Mouse (Mus musculus): ENCODE measurements around the gene Eif2b1. TPM values are rescaled to one million over a fixed set of nuclear protein-coding genes. Genes with fewer than 3 reads are reported as not detected.
A peak's percentile ranks its signal among the peaks of the same experiment; 100 is the strongest.
"Not testable (repeated sequence)": the region's sequence is repeated elsewhere in the genome, so short reads cannot be mapped to it uniquely, and the experiment has no call there.

Gene Eif2b1
- polyA plus RNA-seq, 1 experiment from 2014 or later = 69.5 TPM

DNA sequence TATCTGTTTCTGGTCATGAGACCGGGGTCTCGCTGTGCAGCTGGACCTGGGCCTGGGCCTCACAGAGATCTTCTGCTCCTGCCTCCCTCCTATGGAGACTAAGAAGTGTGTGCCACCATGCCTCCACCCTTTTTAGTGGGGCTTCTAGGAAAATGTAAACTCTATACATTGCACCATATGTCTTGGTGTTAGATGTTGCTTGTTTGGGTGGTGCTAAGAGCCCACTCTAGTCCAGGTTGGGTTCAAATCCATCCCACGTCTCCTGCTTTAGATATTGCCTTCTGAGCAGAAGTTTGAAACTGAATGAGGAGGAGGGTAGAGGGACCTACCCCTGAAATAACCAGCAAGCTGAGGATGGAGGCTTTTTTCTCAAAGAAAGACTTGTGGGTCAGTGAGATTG is 13.8 kb upstream of the Eif2b1 start:
- Histone ChIP-seq H3K4me3 (no peak overlapping the region), H3K9me3 (replicated peaks) (no peaks in the 10 kb centered on the region), H3K36me3 (peaks cover 82% of the 10 kb centered on the region), H3K4me2 (replicated peaks) (no peak overlapping the region), H3K4me1 (no peaks in the 10 kb centered on the region), H3K9ac (no peak overlapping the region), H3K27ac (no peak overlapping the region), H3K27me3 (no peaks in the 10 kb centered on the region)
- ATAC-seq (ENCODE audit: low FRiP score) = no peak
- WGBS = 94% methylated on average over 3 of the region's 3 CpGs

- H3K27me3 ChIP-seq = no peaks in the 10 kb centered on the region
- no peak overlapping the region for H3K4me3 ChIP-seq
- WGBS = 93% methylated on average over 5 of the region's 5 CpGs
- no peak overlapping the region for H3K4me2 ChIP-seq (replicated peaks)
- peaks cover 45% of the 10 kb centered on the region for H3K36me3 ChIP-seq
- H3K9me3 ChIP-seq (replicated peaks) = no peaks in the 10 kb centered on the region
- H3K27ac ChIP-seq = no peak overlapping the region
- H3K9ac ChIP-seq = no peak overlapping the region
- ATAC-seq (ENCODE audit: low FRiP score) = no peak
- H3K4me1 ChIP-seq = peaks cover 19% of the 10 kb centered on the region
Observed at GRCm38 (mm10) chr5:124582515-124582914, 3.6 kb upstream of the Eif2b1 start.

DNA sequence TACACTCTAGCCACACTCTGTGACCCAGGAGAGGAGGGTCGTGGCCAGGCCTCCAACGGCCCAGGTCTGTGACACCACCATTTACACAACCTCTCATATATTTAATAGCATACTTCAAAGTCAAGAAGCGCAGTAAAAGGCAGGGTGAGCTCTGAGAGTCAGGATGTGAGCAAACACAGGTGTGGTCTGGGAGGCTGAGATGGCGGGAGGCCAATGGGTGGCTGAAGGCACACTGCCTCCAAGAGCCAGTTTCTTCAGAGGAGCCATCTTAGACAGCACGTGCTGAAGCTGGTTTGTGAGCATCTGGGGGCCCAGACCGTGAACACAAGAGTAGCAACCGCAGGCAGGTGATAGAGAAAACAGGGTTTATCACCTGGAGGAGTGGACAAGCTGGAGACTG is 3.5 kb downstream of the Eif2b1 start:
- Histone ChIP-seq H3K4me2 (replicated peaks) (no peak overlapping the region), H3K4me3 (no peak overlapping the region), H3K9me3 (replicated peaks) (no peaks in the 10 kb centered on the region), H3K36me3 (peaks cover 65% of the 10 kb centered on the region), H3K4me1 (peaks cover 17% of the 10 kb centered on the region), H3K9ac (no peak overlapping the region), H3K27me3 (no peaks in the 10 kb centered on the region), H3K27ac (no peak overlapping the region)
- no peak for ATAC-seq (ENCODE audit: low FRiP score)
- WGBS = 96% methylated on average over 7 of the region's 7 CpGs

DNA sequence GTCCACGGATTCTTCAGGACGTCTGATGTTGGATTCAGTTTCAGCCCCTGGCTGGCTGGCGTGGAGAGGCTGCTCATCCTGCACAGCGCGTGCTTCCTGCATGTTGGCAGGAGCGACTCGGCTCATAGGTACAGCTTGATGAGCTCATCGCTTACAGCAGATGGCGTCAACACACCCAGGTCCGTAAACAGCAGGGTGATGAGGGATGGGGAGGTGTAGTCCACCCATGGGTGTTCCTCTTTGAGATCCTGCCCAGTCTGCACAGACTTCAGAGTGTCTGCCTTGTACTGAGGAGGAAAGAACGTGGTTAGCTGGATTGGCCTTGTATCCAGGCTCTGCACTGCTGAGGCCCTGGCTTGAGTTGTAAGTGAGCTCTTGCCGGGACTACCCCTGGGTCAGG is 7.9 kb downstream of the Eif2b1 start:
- Histone ChIP-seq H3K36me3 (peaks cover 97% of the 10 kb centered on the region), H3K27me3 (no peaks in the 10 kb centered on the region), H3K27ac (no peak overlapping the region), H3K9me3 (replicated peaks) (no peaks in the 10 kb centered on the region), H3K4me2 (replicated peaks) (no peak overlapping the region), H3K4me1 (no peaks in the 10 kb centered on the region), H3K4me3 (no peak overlapping the region), H3K9ac (no peak overlapping the region)
- ATAC-seq (ENCODE audit: low FRiP score) = no peak
- 89% methylated on average over 12 of the region's 12 CpGs for WGBS

- Histone ChIP-seq H3K4me2 (replicated peaks) (no peak overlapping the region), H3K4me3 (no peak overlapping the region), H3K27me3 (no peaks in the 10 kb centered on the region), H3K36me3 (peaks cover 58% of the 10 kb centered on the region), H3K4me1 (peaks cover 14% of the 10 kb centered on the region), H3K9ac (no peak overlapping the region), H3K27ac (no peak overlapping the region), H3K9me3 (replicated peaks) (no peaks in the 10 kb centered on the region)
- WGBS = 82% methylated on average over 1 of the region's 1 CpGs
- ATAC-seq (ENCODE audit: low FRiP score) = no peak
Observed at GRCm38 (mm10) chr5:124555145-124555544, 23.8 kb downstream of the Eif2b1 start.

DNA sequence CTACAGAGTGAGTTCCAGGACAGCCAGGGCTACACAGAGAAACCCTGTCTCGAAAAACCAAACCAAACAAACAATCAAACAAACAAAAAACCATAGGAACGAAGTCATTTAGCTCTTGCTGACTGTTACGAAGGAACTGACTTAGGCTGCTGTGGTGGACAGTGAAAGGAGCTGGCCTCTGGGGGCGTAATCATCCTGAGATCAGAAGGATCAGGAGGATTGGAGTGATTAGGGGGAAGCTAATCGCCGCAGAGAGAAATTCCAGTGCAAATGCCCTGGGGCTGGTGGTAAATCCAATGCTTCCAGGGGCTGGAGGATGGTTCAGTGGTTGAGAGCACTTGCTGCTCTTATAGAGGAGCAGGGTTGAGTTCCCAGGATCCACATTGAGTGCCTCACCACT is 25.3 kb downstream of the Eif2b1 start:
- WGBS = 79% methylated on average over 6 of the region's 6 CpGs

DNA sequence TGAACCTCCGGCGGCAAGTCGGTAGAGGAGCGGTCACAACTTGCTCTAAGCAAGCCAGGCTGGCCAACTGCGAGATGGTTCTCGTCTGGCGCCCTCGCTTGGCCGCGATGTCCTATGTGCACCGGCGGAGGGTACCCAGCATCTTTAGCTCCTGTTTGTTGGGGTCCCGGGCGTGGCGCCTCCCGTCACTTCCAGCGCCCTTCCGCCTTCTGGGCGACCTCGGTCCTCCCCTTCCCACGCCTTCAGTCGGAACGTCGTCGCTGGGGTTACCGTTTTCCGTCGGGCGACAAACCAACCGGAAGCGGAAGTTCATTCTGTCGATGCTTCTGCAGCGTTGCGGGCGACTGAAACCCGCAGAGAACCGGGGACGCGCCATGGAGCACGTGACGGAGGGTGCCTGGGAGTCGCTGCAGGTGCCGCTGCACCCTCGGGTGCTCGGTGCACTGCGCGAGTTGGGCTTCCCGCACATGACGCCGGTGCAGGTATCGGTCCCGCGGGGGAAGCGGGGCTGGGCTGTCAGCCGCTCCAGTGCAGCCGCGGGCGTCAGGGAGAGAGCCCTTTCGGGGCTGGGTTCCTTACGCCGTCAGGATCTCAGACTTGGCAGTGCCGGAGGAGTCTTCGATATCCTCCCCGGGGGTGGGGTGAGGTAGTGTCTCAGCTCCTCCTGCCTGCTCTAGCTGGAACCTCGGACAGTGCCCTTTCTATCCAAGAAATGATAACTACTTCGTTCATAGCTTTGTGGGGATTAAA is 26.2 kb downstream of the Eif2b1 start, which contains the start of gene Ddx55:
Ddx55 (plus strand) TSS at position 307 of the 750 bp plus-strand sequence.
- peak within 1 kb of the TSS; percentile 89 for H3K4me3 ChIP-seq
- H3K36me3 ChIP-seq = peaks cover 44% of the 10 kb centered on the region
- H3K27me3 ChIP-seq = no peaks in the 10 kb centered on the region
- peak within 1 kb of the TSS; percentile 77 for H3K4me2 ChIP-seq (replicated peaks)
- peak; percentile 92 for ATAC-seq (ENCODE audit: low FRiP score)
- no peaks in the 10 kb centered on the region for H3K9me3 ChIP-seq (replicated peaks)
- H3K4me1 ChIP-seq = peaks cover 14% of the 10 kb centered on the region
- H3K9ac ChIP-seq = peak within 1 kb of the TSS; percentile 79
- peak within 1 kb of the TSS; percentile 85 for H3K27ac ChIP-seq
- under 1% methylated on average over 63 of the region's 66 CpGs for WGBS

More for the DNA sequence above, 25.3 kb downstream of the Eif2b1 start:
- no peaks in the 10 kb centered on the region for H3K27me3 ChIP-seq
- H3K4me2 ChIP-seq (replicated peaks) = peak overlapping the region; percentile 77
- H3K9me3 ChIP-seq (replicated peaks) = no peaks in the 10 kb centered on the region
- peak overlapping the region; percentile 89 for H3K4me3 ChIP-seq
- peaks cover 46% of the 10 kb centered on the region for H3K36me3 ChIP-seq
- no peak overlapping the region for H3K27ac ChIP-seq
- no peak overlapping the region for H3K9ac ChIP-seq
- ATAC-seq (ENCODE audit: low FRiP score) = no peak
- H3K4me1 ChIP-seq = peaks cover 14% of the 10 kb centered on the region

DNA sequence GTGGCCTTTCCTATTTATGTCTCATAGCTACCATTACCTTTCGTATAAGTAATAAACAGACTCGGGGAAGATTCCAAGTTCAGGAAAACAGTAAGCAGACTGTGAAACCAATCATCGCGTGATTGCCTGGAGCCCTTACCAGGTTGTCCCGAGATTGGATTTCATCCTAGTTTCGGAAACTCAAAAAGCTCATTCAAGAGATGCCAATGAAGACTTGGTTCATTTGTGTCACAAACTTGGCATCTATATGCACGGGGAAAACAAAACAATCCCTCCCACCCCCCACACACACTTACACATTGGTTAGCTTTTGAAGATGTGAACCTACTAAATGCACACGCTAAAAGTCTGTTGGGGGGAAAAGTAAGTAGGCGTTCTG is 26.8 kb downstream of the Eif2b1 start:
- Histone ChIP-seq H3K27me3 (no peaks in the 10 kb centered on the region), H3K4me3 (peak overlapping the region; percentile 89), H3K9me3 (replicated peaks) (no peaks in the 10 kb centered on the region), H3K27ac (peak overlapping the region; percentile 85), H3K36me3 (peaks cover 44% of the 10 kb centered on the region), H3K4me1 (peaks cover 14% of the 10 kb centered on the region), H3K4me2 (replicated peaks) (peak overlapping the region; percentile 77), H3K9ac (peak overlapping the region; percentile 79)
- 0 out of 2 replicates have a peak, but pooled peaks have one; percentile 11 for ATAC-seq (ENCODE audit: low FRiP score)
- 11% methylated on average over 9 of the region's 9 CpGs for WGBS

- H3K4me2 ChIP-seq (replicated peaks) = peak overlapping the region; percentile 77
- 0 out of 2 replicates have a peak overlapping the region, but pooled peaks have one; percentile 85 for H3K27ac ChIP-seq
- ATAC-seq (ENCODE audit: low FRiP score); H3K9me3 ChIP-seq (replicated peaks); H3K27me3 ChIP-seq: not testable (repeated sequence)
- H3K4me1 ChIP-seq = peaks cover 14% of the 10 kb centered on the region
- WGBS = 30% methylated on average over 5 of the region's 5 CpGs
- H3K36me3 ChIP-seq = peaks cover 44% of the 10 kb centered on the region
- H3K9ac ChIP-seq = peak overlapping the region; percentile 79; the same call in 1 of the 2 replicates
- H3K4me3 ChIP-seq = peak overlapping the region; percentile 89
Observed at GRCm38 (mm10) chr5:124551349-124552093, 27.4 kb downstream of the Eif2b1 start.

DNA sequence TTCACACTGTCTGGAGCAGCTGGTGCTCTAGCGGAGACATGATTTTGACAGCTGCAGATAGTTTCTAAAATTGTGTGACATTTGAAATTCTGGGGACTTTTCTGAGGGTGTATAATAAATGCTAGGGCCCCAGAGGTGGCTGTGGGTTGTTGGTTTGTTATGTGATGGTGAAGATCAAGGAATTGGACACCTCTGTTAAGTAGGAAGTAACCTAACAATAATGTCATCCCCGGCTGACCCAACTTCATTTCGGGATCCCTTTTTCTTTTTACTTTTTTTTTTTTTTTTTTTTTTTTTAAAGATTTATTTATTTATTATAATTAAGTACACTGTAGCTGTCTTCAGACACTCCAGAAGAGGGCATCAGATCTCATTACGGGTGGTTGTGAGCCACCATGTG is 28.2 kb downstream of the Eif2b1 start:
- H3K27ac ChIP-seq; H3K4me2 ChIP-seq (replicated peaks); H3K9me3 ChIP-seq (replicated peaks); ATAC-seq (ENCODE audit: low FRiP score); H3K27me3 ChIP-seq; H3K4me3 ChIP-seq; H3K9ac ChIP-seq: not testable (repeated sequence)
- H3K4me1 ChIP-seq = peaks cover 14% of the 10 kb centered on the region
- H3K36me3 ChIP-seq = peaks cover 46% of the 10 kb centered on the region
- 83% methylated on average over 4 of the region's 4 CpGs for WGBS

DNA sequence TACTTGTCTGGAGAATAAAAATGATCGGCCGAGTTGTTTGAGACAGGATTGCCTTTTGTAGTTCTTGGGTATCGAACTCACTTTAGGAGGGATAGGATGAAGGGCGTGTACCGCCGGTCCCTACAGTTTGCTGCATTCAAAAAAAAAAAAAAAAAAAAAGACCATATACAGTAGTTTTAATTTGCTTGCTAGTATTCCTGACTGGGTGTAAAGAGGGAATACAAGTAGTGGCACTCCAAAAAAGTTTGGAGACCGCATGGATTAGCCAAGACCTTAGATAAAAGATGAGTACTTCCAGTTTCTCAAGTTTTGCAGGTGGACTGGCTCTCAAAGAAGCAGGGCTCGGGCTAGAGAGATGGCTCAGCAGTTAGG is 37.3 kb downstream of the Eif2b1 start:
- ATAC-seq (ENCODE audit: low FRiP score) = no peak
- peak overlapping the region; percentile 97 for H3K4me3 ChIP-seq
- 0 out of 2 replicates have a peak, but pooled peaks cover 6% of the 10 kb centered on the region for H3K27me3 ChIP-seq
- H3K36me3 ChIP-seq = peaks cover 31% of the 10 kb centered on the region
- H3K27ac ChIP-seq = no peak overlapping the region; the same call in 1 of the 2 replicates
- H3K9me3 ChIP-seq (replicated peaks) = no peaks in the 10 kb centered on the region
- H3K4me2 ChIP-seq (replicated peaks) = peak overlapping the region; percentile 83
- H3K9ac ChIP-seq = peak overlapping the region; percentile 95
- peaks cover 11% of the 10 kb centered on the region for H3K4me1 ChIP-seq
- WGBS = 13% methylated on average over 8 of the region's 8 CpGs

GRCm38 (mm10) chr5:124540905-124541601 is 37.9 kb downstream of the Eif2b1 start:
- peak overlapping the region; percentile 95 for H3K9ac ChIP-seq
- H3K27ac ChIP-seq = peak overlapping the region; percentile 84
- H3K27me3 ChIP-seq = 0 out of 2 replicates have a peak, but pooled peaks cover 7% of the 10 kb centered on the region
- H3K4me1 ChIP-seq = peaks cover 11% of the 10 kb centered on the region
- ATAC-seq (ENCODE audit: low FRiP score) = peak; percentile 75
- peak overlapping the region; percentile 83 for H3K4me2 ChIP-seq (replicated peaks)
- H3K36me3 ChIP-seq = peaks cover 26% of the 10 kb centered on the region
- peak overlapping the region; percentile 97 for H3K4me3 ChIP-seq
- no peaks in the 10 kb centered on the region for H3K9me3 ChIP-seq (replicated peaks)
- under 1% methylated on average over 81 of the region's 89 CpGs for WGBS

Measured in hindbrain, embryonic 12.5 days (tissue).